Mouse (Mus musculus) neural tube, embryonic 11.5 days (tissue): ENCODE measurements at regions not wholly inside any gene's neighbourhood (a gene's known extent, or its start where the extent isn't known, plus 50 kb on each side); places are given as distances from the start of the nearest gene placed in this dataset.

Source experiments
- ATAC-seq: fragments of 200-750 bp; cut with Nextera tagmentation; 2 replicates; pipeline ENCODE4 v1.8.0; 2017; ENCODE audit warnings: moderate number of reproducible peaks, mild to moderate bottlenecking, moderate TSS enrichment, moderate library complexity; ENCODE audit not compliant: insufficient read depth, low FRiP score, low TSS enrichment
- DNase-seq: peaks from one replicate; pipeline ENCODE4 v3.0.0-alpha.2; 2015; ENCODE audit warnings: low spot score
- H3K27ac ChIP-seq: fragments of 300-500 bp; sonication (generic); 2 replicates; pipeline ENCODE4 v1.5.1; 2014; ENCODE audit warnings: low read depth, mild to moderate bottlenecking, low read length
- H3K27me3 ChIP-seq: fragments of 300-500 bp; sonication (generic); 2 replicates; pipeline ENCODE4 v1.6.1; 2014; ENCODE audit warnings: mild to moderate bottlenecking, low read length, mixed read lengths; ENCODE audit not compliant: control insufficient read depth, insufficient read depth
- H3K36me3 ChIP-seq: fragments of 300-500 bp; sonication (generic); 2 replicates; pipeline ENCODE4 v1.6.1; 2014; ENCODE audit warnings: mild to moderate bottlenecking, low read length, moderate library complexity, mixed read lengths; ENCODE audit not compliant: control insufficient read depth, insufficient read depth
- H3K4me1 ChIP-seq: fragments of 300-500 bp; sonication (generic); 2 replicates; pipeline ENCODE4 v1.6.1; 2014; ENCODE audit warnings: low read length, mixed read lengths; ENCODE audit not compliant: control insufficient read depth, insufficient read depth
- H3K4me2 ChIP-seq: fragments of 300-500 bp; sonication (generic); 2 replicates; pipeline ENCODE4 v1.6.1; 2014; ENCODE audit warnings: low read depth, mild to moderate bottlenecking, moderate library complexity
- H3K4me3 ChIP-seq: fragments of 300-500 bp; sonication (generic); 2 replicates; pipeline ENCODE4 v1.5.1; 2014; ENCODE audit warnings: low read depth, low read length
- H3K9ac ChIP-seq: fragments of 300-500 bp; sonication (generic); 2 replicates; pipeline ENCODE4 v1.6.1; 2014; ENCODE audit warnings: mild to moderate bottlenecking, low read length
- H3K9me3 ChIP-seq: fragments of 300-500 bp; sonication (generic); 2 replicates; pipeline ENCODE4 v1.6.1; 2016; ENCODE audit warnings: low read length; ENCODE audit not compliant: control insufficient read depth
- WGBS: fragments of 180-500 bp; shearing (Covaris S2); extraction: QIAGEN DNeasy Blood & Tissue Kit; methylation state at CpG from one replicate; pipeline ENCODE4 v1.1.7; 2014; 5-methylcytosine and 5-hydroxymethylcytosine counted together

DNA sequence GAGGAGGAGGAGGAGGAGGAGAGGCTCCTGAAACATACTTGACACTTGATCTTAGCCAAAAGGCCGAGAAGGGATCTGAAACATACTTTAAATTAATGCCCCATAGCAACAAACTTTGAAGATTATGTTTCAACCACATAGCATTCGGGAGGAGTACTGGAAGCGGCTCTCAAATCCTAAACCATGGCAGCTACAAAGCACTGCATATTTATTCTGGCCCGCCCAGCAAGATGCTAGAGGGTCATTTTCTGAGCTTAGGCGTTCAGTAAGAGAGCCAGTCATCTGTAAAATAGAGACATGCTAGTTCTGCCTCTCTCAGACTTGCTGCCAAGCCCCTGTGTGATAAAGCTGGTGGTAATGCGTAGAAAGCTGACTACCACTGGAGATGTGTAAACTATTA lies 2156.0 kb upstream of the Lrrc6 start:
- H3K4me1 ChIP-seq, result no peaks in the 10 kb centered on the region
- H3K4me3 ChIP-seq, result no peak overlapping the region
- DNase-seq (no peak), ATAC-seq (no peak)
- no peaks in the 10 kb centered on the region for H3K36me3 ChIP-seq
- H3K27me3 ChIP-seq, result no peaks in the 10 kb centered on the region
- H3K27ac ChIP-seq, result no peak overlapping the region
- no peaks in the 10 kb centered on the region for H3K9me3 ChIP-seq
- no peak overlapping the region for H3K4me2 ChIP-seq
- H3K9ac ChIP-seq, result no peak overlapping the region
- 77% methylated on average over 6 of the region's 6 CpGs for WGBS

- ATAC-seq (no peak), DNase-seq (no peak)
- no peak overlapping the region for H3K27ac ChIP-seq
- 95% methylated on average over 3 of the region's 3 CpGs for WGBS
- H3K27me3 ChIP-seq, result no peaks in the 10 kb centered on the region
- H3K36me3 ChIP-seq, result no peaks in the 10 kb centered on the region
- no peak overlapping the region for H3K4me2 ChIP-seq
- H3K9me3 ChIP-seq, result no peaks in the 10 kb centered on the region
- H3K9ac ChIP-seq, result no peak overlapping the region
- H3K4me1 ChIP-seq, result no peaks in the 10 kb centered on the region; the same call in none of the 2 replicates
- H3K4me3 ChIP-seq, result no peak overlapping the region
Measured at GRCm38 (mm10) chr15:68655046-68655445, 2154.3 kb upstream of the Lrrc6 start.

DNA sequence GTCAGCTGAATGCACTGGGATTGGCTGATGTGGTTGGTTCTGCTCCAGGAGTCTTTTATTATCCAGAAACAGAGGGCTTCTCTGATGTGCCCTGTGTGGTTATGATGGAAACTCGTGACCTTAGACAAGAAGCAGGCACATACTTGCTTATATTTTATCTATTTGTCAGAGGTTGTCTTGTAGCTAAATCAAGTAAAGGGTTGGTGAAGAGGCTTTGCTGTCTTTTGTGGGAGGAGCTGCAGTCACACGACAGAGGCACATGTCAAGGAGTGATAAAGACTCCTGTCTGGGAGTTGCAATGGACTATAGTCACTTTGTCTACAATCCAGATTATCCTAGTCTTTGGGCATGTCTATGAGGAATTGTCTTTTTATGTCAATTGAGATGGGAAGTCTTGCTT lies 2149.9 kb upstream of the Lrrc6 start:
- 47% methylated on average over 2 of the region's 2 CpGs for WGBS
- Histone ChIP-seq H3K4me3 (no peak overlapping the region), H3K4me1 (peaks cover 5% of the 10 kb centered on the region), H3K9me3 (no peaks in the 10 kb centered on the region), H3K27me3 (no peaks in the 10 kb centered on the region), H3K36me3 (no peaks in the 10 kb centered on the region), H3K27ac (no peak overlapping the region), H3K4me2 (no peak overlapping the region), H3K9ac (no peak overlapping the region)
- no peak for ATAC-seq
- no peak for DNase-seq

- DNase-seq, result peak; percentile 54
- Histone ChIP-seq H3K4me1 (peaks cover 5% of the 10 kb centered on the region), H3K27me3 (no peaks in the 10 kb centered on the region), H3K36me3 (no peaks in the 10 kb centered on the region), H3K4me2 (no peak overlapping the region), H3K9ac (no peak overlapping the region), H3K27ac (no peak overlapping the region), H3K4me3 (no peak overlapping the region), H3K9me3 (no peaks in the 10 kb centered on the region)
- WGBS, result 30% methylated on average over 3 of the region's 3 CpGs
- ATAC-seq, result peak; percentile 90
Measured at GRCm38 (mm10) chr15:68650033-68650432, 2149.3 kb upstream of the Lrrc6 start.

- WGBS, result 78% methylated on average over 3 of the region's 3 CpGs
- H3K9me3 ChIP-seq, result no peaks in the 10 kb centered on the region
- H3K27me3 ChIP-seq, result no peaks in the 10 kb centered on the region
- H3K36me3 ChIP-seq, result no peaks in the 10 kb centered on the region
- no peak overlapping the region for H3K9ac ChIP-seq
- no peak for DNase-seq
- H3K4me2 ChIP-seq, result no peak overlapping the region
- no peak overlapping the region for H3K27ac ChIP-seq
- peaks cover 5% of the 10 kb centered on the region for H3K4me1 ChIP-seq
- ATAC-seq, result no peak
- H3K4me3 ChIP-seq, result no peak overlapping the region
Measured at GRCm38 (mm10) chr15:68646865-68647264, 2146.2 kb upstream of the Lrrc6 start.

GRCm38 (mm10) chr15:68644862-68645261 lies 2144.2 kb upstream of the Lrrc6 start:
- ATAC-seq, result no peak

GRCm38 (mm10) chr15:68635633-68636032 lies 2134.9 kb upstream of the Lrrc6 start:
- H3K4me1 ChIP-seq, result no peaks in the 10 kb centered on the region

More at GRCm38 (mm10) chr15:68644862-68645261, 2144.2 kb upstream of the Lrrc6 start:
- no peaks in the 10 kb centered on the region for H3K36me3 ChIP-seq
- no peak overlapping the region for H3K27ac ChIP-seq
- WGBS, result 94% methylated on average over 1 of the region's 1 CpGs
- H3K4me2 ChIP-seq, result no peak overlapping the region
- H3K4me1 ChIP-seq, result peaks cover 5% of the 10 kb centered on the region
- no peak for DNase-seq
- H3K27me3 ChIP-seq, result no peaks in the 10 kb centered on the region
- H3K9ac ChIP-seq, result no peak overlapping the region
- no peak overlapping the region for H3K4me3 ChIP-seq
- H3K9me3 ChIP-seq, result no peaks in the 10 kb centered on the region

GRCm38 (mm10) chr15:68626976-68627375 lies 2126.3 kb upstream of the Lrrc6 start:
- Histone ChIP-seq H3K9me3 (no peaks in the 10 kb centered on the region), H3K9ac (no peak overlapping the region), H3K36me3 (no peaks in the 10 kb centered on the region), H3K4me3 (no peak overlapping the region), H3K27me3 (no peaks in the 10 kb centered on the region), H3K4me1 (no peaks in the 10 kb centered on the region), H3K4me2 (no peak overlapping the region), H3K27ac (no peak overlapping the region)
- DNase-seq (no peak), ATAC-seq (no peak)
- 77% methylated on average over 4 of the region's 4 CpGs for WGBS

More at GRCm38 (mm10) chr15:68635633-68636032, 2134.9 kb upstream of the Lrrc6 start:
- Histone ChIP-seq H3K9me3 (no peaks in the 10 kb centered on the region), H3K27ac (no peak overlapping the region), H3K4me3 (no peak overlapping the region), H3K9ac (no peak overlapping the region), H3K27me3 (no peaks in the 10 kb centered on the region), H3K4me2 (no peak overlapping the region), H3K36me3 (no peaks in the 10 kb centered on the region)
- DNase-seq (no peak), ATAC-seq (no peak)

DNA sequence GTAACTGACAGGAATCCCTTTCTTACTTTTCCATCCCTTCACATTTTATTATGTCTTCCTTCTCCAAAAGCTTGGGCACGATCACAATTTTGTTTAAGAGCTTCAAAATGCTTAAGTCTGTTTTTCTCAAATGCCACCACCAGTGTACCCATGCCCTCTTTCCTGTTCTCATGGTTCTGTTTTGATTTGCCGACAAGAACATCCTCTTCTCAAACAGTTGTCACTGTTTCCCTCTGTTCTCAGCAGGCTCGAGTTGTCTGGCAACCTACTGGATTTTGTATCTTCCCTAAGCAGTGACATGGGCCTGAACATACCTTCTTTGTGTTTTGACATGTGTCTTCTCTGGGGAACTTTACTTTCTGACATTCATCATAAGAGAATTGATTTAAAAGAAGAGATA lies 2124.1 kb upstream of the Lrrc6 start:
- Histone ChIP-seq H3K36me3 (no peaks in the 10 kb centered on the region), H3K27ac (no peak overlapping the region), H3K4me2 (no peak overlapping the region), H3K4me1 (no peaks in the 10 kb centered on the region), H3K4me3 (no peak overlapping the region), H3K9me3 (no peaks in the 10 kb centered on the region), H3K27me3 (no peaks in the 10 kb centered on the region), H3K9ac (no peak overlapping the region)
- ATAC-seq, result no peak
- no peak for DNase-seq
- 80% methylated on average over 3 of the region's 3 CpGs for WGBS
